Comparison of ENCODE assay signal across 11 mouse cellular contexts in the genomic region with DNA sequence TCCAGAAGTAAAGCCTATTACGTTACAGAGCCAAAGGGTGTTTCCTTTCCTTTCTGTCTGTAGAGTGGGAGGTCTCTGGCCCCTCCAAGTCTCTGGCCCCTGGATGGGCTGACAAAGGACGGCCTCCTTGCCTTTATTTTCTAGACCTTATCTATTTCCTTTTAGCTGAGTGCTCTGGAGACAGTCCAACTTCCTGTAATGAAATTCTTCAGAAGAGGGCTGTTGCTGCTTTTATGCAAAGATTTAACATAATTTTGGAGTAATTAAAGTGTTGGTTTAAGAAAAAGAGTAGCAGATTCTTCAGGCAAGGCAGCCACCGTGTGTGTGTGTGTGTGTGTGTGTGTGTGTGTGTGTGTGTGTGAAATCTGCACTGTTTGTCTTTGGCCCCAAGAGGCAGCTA. TPM values are rescaled to one million over a fixed set of nuclear protein-coding genes. Genes with fewer than 3 reads are reported as not detected.
DNase-seq lines count a peak whose midpoint lies in the region; ATAC-seq and TF ChIP-seq lines count a peak whose summit lies in the region.
"Had no signal": no experiment of that assay in that cellular context is flagged by ENCODE, and none has a peak within 500 bp of the region (broad histone marks: within the 10 kb centered on the region; RNA-seq: fewer than 3 reads in every experiment).

No protein-coding gene starts in this region.

- intact Hi-C loops in heart, postnatal 14 days (cut with DNase I): no loop called here
- intact Hi-C loops in gastrocnemius, adult 2 months (cut with DNase I): no loop called here

- no peak; the same call in 1 of the 2 replicates for ATAC-seq in heart, embryonic 15.5 days (replicated peaks; ENCODE audit: insufficient number of reproducible peaks, insufficient read depth, low FRiP score, low read depth)
- no peak for ATAC-seq in limb, embryonic 11.5 days (ENCODE audit: insufficient number of reproducible peaks, low FRiP score, low TSS enrichment, low read depth)
- no peak for ATAC-seq in hindbrain, embryonic 14.5 days (ENCODE audit: low FRiP score)
- ATAC-seq: CD4-positive, CD25-positive, alpha-beta regulatory T cell, adult 4 months had no signal

- H3K4me2 ChIP-seq in heart, embryonic 15.5 days: no peak overlapping the region
- H3K4me2 ChIP-seq in limb, embryonic 11.5 days (ENCODE audit: low read depth, severe bottlenecking): peak overlapping the region; percentile 4; the same call in 1 of the 2 replicates
- no peak overlapping the region for H3K4me2 ChIP-seq in hindbrain, embryonic 14.5 days (replicated peaks)

- TF ChIP-seq CTCF in gastrocnemius, adult 2 months (IDR thresholded peaks at IDR 0.05): no peak

- H3K27ac ChIP-seq in heart, embryonic 15.5 days: peak overlapping the region; percentile 57
- H3K27ac ChIP-seq in limb, embryonic 11.5 days (replicated peaks; ENCODE audit: low read depth, low read length): no peak overlapping the region
- H3K27ac ChIP-seq in limb, embryonic 10.5 days: no peak overlapping the region
- peak overlapping the region; percentile 66 for H3K27ac ChIP-seq in hindbrain, embryonic 14.5 days
- H3K27ac ChIP-seq in gastrocnemius, adult 2 months: no peak overlapping the region

- WGBS in heart, embryonic 15.5 days: 20% methylated on average over 3 of the region's 3 CpGs
- 47% methylated on average over 3 of the region's 3 CpGs for WGBS in limb, embryonic 11.5 days
- WGBS in limb, embryonic 10.5 days: 48% methylated on average over 3 of the region's 3 CpGs
- WGBS in hindbrain, embryonic 14.5 days: 35% methylated on average over 3 of the region's 3 CpGs

- no peak for DNase-seq in heart, postnatal 14 days
- DNase-seq in limb, embryonic 11.5 days (ENCODE audit: low spot score): no peak
- no peak for DNase-seq in limb, embryonic 10.5 days (ENCODE audit: low spot score)
- peak; percentile 28 for DNase-seq in MN1 (ENCODE audit: low spot score)
- no peak for DNase-seq in hindbrain, embryonic 14.5 days (ENCODE audit: low spot score)
- DNase-seq in gastrocnemius, adult 2 months: no peak
- no peak for DNase-seq in left cerebral cortex, adult 8-10 months (ENCODE audit: low spot score in 2 of 2)
- DNase-seq: adrenal gland, postnatal 10 days had no signal

- peaks cover 14% of the 10 kb centered on the region for H3K4me1 ChIP-seq in heart, embryonic 15.5 days (replicated peaks)
- H3K4me1 ChIP-seq in limb, embryonic 11.5 days (ENCODE audit: control insufficient read depth, insufficient read depth, low read length): peaks cover 8% of the 10 kb centered on the region
- peaks cover 49% of the 10 kb centered on the region for H3K4me1 ChIP-seq in limb, embryonic 10.5 days
- H3K4me1 ChIP-seq in hindbrain, embryonic 14.5 days (replicated peaks; ENCODE audit: control insufficient read depth, insufficient read depth, low read length): peaks cover 19% of the 10 kb centered on the region

- no peak overlapping the region for H3K4me3 ChIP-seq in heart, embryonic 15.5 days
- H3K4me3 ChIP-seq in limb, embryonic 11.5 days (ENCODE audit: low read depth, low read length): no peak overlapping the region
- H3K4me3 ChIP-seq in limb, embryonic 10.5 days: no peak overlapping the region
- H3K4me3 ChIP-seq in hindbrain, embryonic 14.5 days (replicated peaks; ENCODE audit: low read length): no peak overlapping the region
- H3K4me3 ChIP-seq in gastrocnemius, adult 2 months: no peak overlapping the region
- H3K4me3 ChIP-seq: erythroblast, embryonic 14.5 days had no signal

- no peaks in the 10 kb centered on the region for H3K9me3 ChIP-seq in heart, embryonic 15.5 days (replicated peaks)
- H3K9me3 ChIP-seq in limb, embryonic 11.5 days (ENCODE audit: control insufficient read depth, low read length): no peaks in the 10 kb centered on the region
- no peaks in the 10 kb centered on the region for H3K9me3 ChIP-seq in limb, embryonic 10.5 days (replicated peaks)
- no peaks in the 10 kb centered on the region for H3K9me3 ChIP-seq in hindbrain, embryonic 14.5 days (ENCODE audit: control insufficient read depth, low read length)

- H3K9ac ChIP-seq in heart, embryonic 15.5 days: no peak overlapping the region
- H3K9ac ChIP-seq in limb, embryonic 11.5 days (ENCODE audit: low read length): no peak overlapping the region
- H3K9ac ChIP-seq in hindbrain, embryonic 14.5 days: no peak overlapping the region

- no peaks in the 10 kb centered on the region for H3K27me3 ChIP-seq in heart, embryonic 15.5 days
- peaks cover 11% of the 10 kb centered on the region; the same call in 1 of the 2 replicates for H3K27me3 ChIP-seq in limb, embryonic 11.5 days (ENCODE audit: control insufficient read depth, insufficient read depth, low read length)
- H3K27me3 ChIP-seq in limb, embryonic 10.5 days (ENCODE audit: low read depth, poor library complexity, severe bottlenecking): peaks cover 60% of the 10 kb centered on the region
- H3K27me3 ChIP-seq in hindbrain, embryonic 14.5 days (ENCODE audit: control insufficient read depth, insufficient read depth, low read length): no peaks in the 10 kb centered on the region

- H3K36me3 ChIP-seq in heart, embryonic 15.5 days: no peaks in the 10 kb centered on the region
- no peaks in the 10 kb centered on the region for H3K36me3 ChIP-seq in limb, embryonic 11.5 days (ENCODE audit: control insufficient read depth, insufficient read depth, low read length)
- H3K36me3 ChIP-seq in limb, embryonic 10.5 days: no peaks in the 10 kb centered on the region
- no peaks in the 10 kb centered on the region for H3K36me3 ChIP-seq in hindbrain, embryonic 14.5 days (replicated peaks; ENCODE audit: control insufficient read depth, insufficient read depth)

RNA-seq across cellular contexts. Expression of a gene that starts 41.8 kb away (rescaled TPM):
- polyA plus RNA-seq in heart, embryonic 15.5 days (2015; fragmentation: Nextera tagmentation; extraction: Ambion mirVana): 6.9 and 8.9 TPM in 2 replicates
- 10 to 100 TPM; 20.3 to 21.8 TPM for total RNA-seq in heart, postnatal 14 days (2021)
- 31.3 and 35.4 TPM in 2 replicates for polyA plus RNA-seq in limb, embryonic 11.5 days (2014; fragmentation: Nextera tagmentation; extraction: Ambion mirVana)
- 23.5 and 27.1 TPM in 2 replicates for polyA plus RNA-seq in limb, embryonic 10.5 days (2016; fragmentation: Nextera tagmentation; extraction: Ambion mirVana)
- polyA plus RNA-seq in hindbrain, embryonic 14.5 days (2014; fragmentation: Nextera tagmentation; extraction: Ambion mirVana): 33.6 and 34.2 TPM in 2 replicates
- 10 to 100 TPM; 13.4 to 13.5 TPM for total RNA-seq in gastrocnemius, adult 2 months (2021)
- total RNA-seq in left cerebral cortex, adult 8-10 months (2022): 10 to 100 TPM; 32.2 to 36.3 (median 34.0) TPM

RNA-seq across cellular contexts. Expression of a gene that starts 41.8 kb away (rescaled TPM):
- polyA plus RNA-seq in heart, embryonic 15.5 days (2015; fragmentation: Nextera tagmentation; extraction: Ambion mirVana): 6.8 and 9.3 TPM in 2 replicates
- 1 to 10 TPM; 3.4 to 3.8 TPM for total RNA-seq in heart, postnatal 14 days (2021)
- polyA plus RNA-seq in limb, embryonic 11.5 days (2014; fragmentation: Nextera tagmentation; extraction: Ambion mirVana): 20.4 and 21.8 TPM in 2 replicates
- 23.5 and 23.6 TPM in 2 replicates for polyA plus RNA-seq in limb, embryonic 10.5 days (2016; fragmentation: Nextera tagmentation; extraction: Ambion mirVana)
- polyA plus RNA-seq in hindbrain, embryonic 14.5 days (2014; fragmentation: Nextera tagmentation; extraction: Ambion mirVana): 13.2 and 14.3 TPM in 2 replicates
- 1 to 10 TPM; 4.8 to 5.0 TPM for total RNA-seq in gastrocnemius, adult 2 months (2021)
- 1 to 10 TPM; 7.6 to 9.7 (median 8.7) TPM for total RNA-seq in left cerebral cortex, adult 8-10 months (2022)

Comparison
In these comparisons a context has a peak if more than half of its experiments do, and no peak if none do; other contexts are left out.
1. H3K27ac ChIP-seq: peak in heart, embryonic 15.5 days (single experiment) and hindbrain, embryonic 14.5 days (single experiment); none in limb, embryonic 11.5 days (single experiment), limb, embryonic 10.5 days (single experiment) and gastrocnemius, adult 2 months (single experiment).